Mouse (Mus musculus) liver, postnatal 0 days (tissue): ENCODE results near the gene Tbxa2r.

ENCODE experiments used
- CTCF ChIP-seq: sonication (generic); IDR thresholded peaks from 2 replicates; pipeline ENCODE4 v1.5.1; 2016; ENCODE audit warnings: antibody characterized with exemption, low read depth
- EP300 ChIP-seq: IDR thresholded peaks from 2 replicates; pipeline ENCODE4 v1.6.1; 2016; ENCODE audit warnings: antibody characterized with exemption, low read depth, mild to moderate bottlenecking

- no peak for TF ChIP-seq CTCF
- no peak for TF ChIP-seq EP300
Observed at GRCm38 (mm10) chr10:81335393-81336340, 7.1 kb downstream of the Tbxa2r start.
